Mouse (Mus musculus) ES-Bruce4 (cell line): ENCODE results near the gene Khdc1a.
"Not testable (repeated sequence)": the region's sequence is repeated elsewhere in the genome, so short reads cannot be mapped to it uniquely, and the experiment has no call there.

Experiments
- CTCF ChIP-seq: IDR thresholded peaks from one replicate; pipeline ENCODE4 v1.8.1; 2011; ENCODE audit warnings: low read depth, low read length
- EP300 ChIP-seq: IDR thresholded peaks from 2 replicates; pipeline ENCODE4 v1.6.1; 2011; ENCODE audit warnings: low read depth, low read length; ENCODE audit not compliant: insufficient read depth
- POLR2A ChIP-seq: IDR thresholded peaks from one replicate; pipeline ENCODE4 v1.8.1; 2011; ENCODE audit warnings: low read length; ENCODE audit not compliant: insufficient read depth

DNA sequence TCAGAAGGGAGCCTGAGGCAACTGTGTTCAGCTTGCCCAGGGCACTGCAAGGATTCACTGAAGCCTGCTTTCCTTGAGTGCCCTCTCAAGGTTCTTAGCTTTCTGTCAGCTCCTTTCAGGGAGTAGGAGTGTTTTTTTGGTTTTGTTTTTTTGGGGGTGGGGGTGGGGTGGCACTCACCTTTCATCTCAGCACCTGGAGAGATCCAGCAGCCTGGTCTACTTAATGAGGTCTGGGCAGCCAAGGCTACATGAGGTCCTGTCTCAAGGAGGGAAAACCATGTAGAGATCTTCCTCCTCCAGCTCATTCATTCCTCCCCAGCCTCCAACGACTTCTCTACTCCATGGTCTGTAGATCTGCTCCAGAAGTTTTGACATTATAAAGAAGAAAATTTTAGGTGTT is 18.6 kb downstream of the Khdc1a start, which contains the start of gene Khdc1c:
- TF ChIP-seq EP300, CTCF, POLR2A: not testable (repeated sequence)
